Mouse (Mus musculus) E14TG2a.4 (cell line): ENCODE results near the gene Rap1a.

Source experiments
- H3K27me3 ChIP-seq: 2 replicates; pipeline ENCODE4 v1.6.1; 2014; ENCODE audit warnings: low read length, control low read depth; ENCODE audit not compliant: insufficient read depth
- H3K36me3 ChIP-seq: 2 replicates; pipeline ENCODE4 v1.6.1; 2014; ENCODE audit warnings: low read length, control low read depth; ENCODE audit not compliant: insufficient read depth
- H3K4me1 ChIP-seq: replicated peaks from 2 replicates; pipeline ENCODE4 v1.6.1; 2014; ENCODE audit warnings: low read depth, low read length, control low read depth
- H3K4me3 ChIP-seq: replicated peaks from 2 replicates; pipeline ENCODE4 v1.5.1; 2014; ENCODE audit warnings: mild to moderate bottlenecking, low read length
- H3K9me3 ChIP-seq: 2 replicates; pipeline ENCODE4 v1.6.1; 2014; ENCODE audit warnings: low read length, control low read depth
- CTCF ChIP-seq: conservative IDR thresholded peaks from 2 replicates; pipeline ENCODE4 v1.5.1; 2014; ENCODE audit warnings: low read length
- NANOG ChIP-seq: IDR thresholded peaks from 2 replicates; pipeline ENCODE4 v1.6.1; 2014; ENCODE audit warnings: borderline replicate concordance, low read length, mixed read lengths
- POU5F1 ChIP-seq: IDR thresholded peaks from 2 replicates; pipeline ENCODE4 v1.6.1; 2014; ENCODE audit warnings: low read length, borderline replicate concordance

Rap1a gene

DNA sequence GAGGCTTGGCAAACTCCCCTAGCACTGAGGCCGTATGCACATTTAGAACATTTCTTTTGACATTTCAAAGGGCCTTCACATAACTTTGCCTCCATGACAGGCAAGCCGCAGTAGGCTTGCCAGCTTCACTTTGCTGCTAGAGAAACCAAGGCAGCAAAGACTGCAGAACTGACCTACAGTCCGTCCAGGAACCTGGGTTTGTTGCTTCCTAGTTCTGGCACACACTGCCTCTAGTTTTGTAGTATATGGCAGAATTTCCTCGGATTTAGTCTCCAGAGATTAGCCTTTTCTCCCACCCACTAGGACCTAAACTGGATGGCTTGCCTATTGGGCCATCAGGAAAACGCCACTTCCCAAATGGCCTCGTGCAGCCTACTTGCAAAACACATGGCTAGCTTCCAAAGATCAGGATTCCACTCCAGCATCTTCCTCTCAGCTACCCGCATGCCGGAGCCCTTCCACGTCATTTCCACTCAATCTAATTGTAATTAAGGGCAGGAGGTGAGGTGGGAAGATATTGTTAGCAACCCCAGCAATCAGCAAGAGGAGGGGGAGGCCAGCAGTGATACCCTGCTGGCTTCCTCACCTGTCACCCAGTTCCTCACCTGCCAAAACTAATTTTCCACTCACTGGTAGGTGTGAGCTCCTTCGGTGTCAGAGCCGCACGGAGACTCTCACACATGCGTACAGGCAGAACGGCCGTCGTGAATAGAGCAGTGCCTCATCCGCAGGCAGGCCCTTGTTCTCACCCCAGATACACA is 104.6 kb downstream of the Rap1a start:
- H3K27me3 ChIP-seq, result peaks cover 77% of the 10 kb centered on the region
- H3K4me3 ChIP-seq, result no peak overlapping the region
- H3K4me1 ChIP-seq, result peaks cover 14% of the 10 kb centered on the region
- TF ChIP-seq POU5F1 (no peak), NANOG (no peak), CTCF (no peak)
- H3K9me3 ChIP-seq, result no peaks in the 10 kb centered on the region
- H3K36me3 ChIP-seq, result no peaks in the 10 kb centered on the region

DNA sequence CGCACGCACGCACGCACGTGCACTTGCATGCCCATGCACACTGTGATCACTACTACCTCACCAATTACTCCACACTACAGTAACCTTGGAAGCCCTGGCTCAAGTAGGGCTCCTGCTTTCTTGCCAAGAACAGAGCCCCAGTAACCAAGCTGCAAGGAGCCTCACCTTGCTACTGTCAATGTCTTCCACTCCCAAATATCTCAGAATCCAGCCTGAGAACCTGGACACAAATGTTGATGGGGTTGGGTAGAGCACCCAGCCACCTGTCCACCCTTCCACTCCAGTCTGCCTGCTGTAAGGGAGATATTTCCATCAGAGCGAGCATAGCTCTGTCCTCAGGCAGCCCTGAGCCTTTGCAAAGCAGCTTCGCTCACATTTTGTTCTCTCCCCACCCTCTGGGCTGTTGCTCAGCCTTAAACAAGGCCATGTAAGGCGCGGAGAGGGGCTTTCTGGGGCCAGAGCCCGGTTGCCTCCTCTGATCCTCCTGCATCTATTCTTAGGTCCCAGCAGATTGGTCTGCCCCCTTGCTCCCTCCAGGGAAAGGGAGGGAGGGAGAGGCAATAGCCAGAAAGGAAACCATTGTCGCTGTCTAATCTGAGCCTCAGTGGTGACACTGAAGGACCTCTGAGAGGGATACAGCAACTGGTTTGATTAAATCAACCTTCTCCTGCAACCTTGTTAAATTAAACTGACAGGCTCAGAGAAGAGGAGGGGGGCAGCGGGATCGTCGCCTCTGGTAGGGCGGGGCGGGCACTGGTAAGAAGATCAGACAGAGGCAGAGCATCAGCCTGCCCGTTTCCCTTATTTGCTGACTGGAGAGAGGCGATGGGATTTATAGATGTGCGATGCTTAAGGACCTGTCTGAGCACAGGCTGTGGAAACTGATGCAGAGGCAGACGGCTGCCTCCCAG is 105.4 kb downstream of the Rap1a start:
- Histone ChIP-seq H3K36me3 (no peaks in the 10 kb centered on the region), H3K9me3 (no peaks in the 10 kb centered on the region), H3K4me3 (no peak overlapping the region), H3K27me3 (peaks cover 71% of the 10 kb centered on the region), H3K4me1 (peaks cover 14% of the 10 kb centered on the region)
- TF ChIP-seq NANOG (no peak), CTCF (no peak), POU5F1 (no peak)

GRCm38 (mm10) chr3:105693327-105694080 is 107.6 kb downstream of the Rap1a start:
- no peaks in the 10 kb centered on the region for H3K9me3 ChIP-seq
- H3K27me3 ChIP-seq, result peaks cover 75% of the 10 kb centered on the region
- TF ChIP-seq NANOG (no peak), POU5F1 (no peak), CTCF (no peak)
- H3K4me3 ChIP-seq, result no peak overlapping the region
- H3K36me3 ChIP-seq, result no peaks in the 10 kb centered on the region
- H3K4me1 ChIP-seq, result peaks cover 14% of the 10 kb centered on the region

DNA sequence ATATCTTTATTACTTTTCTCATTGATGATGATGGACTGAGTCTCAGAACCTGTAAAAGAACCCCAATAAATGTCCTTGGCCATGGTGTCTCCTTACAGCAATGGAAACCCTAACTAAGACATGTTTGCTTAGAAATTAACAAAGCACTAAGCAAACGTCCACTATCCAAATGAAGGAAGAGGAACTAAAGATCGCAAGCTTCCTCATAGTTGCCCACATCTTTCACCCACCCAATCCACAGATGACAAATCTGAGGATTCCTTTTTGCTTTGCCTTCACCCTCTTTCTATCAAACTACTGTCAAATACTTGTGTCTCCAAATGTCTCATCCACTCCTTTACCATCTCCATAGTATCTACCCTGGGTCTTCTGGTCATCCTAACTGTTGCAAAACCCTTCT is 112.6 kb downstream of the Rap1a start:
- Histone ChIP-seq H3K9me3 (no peaks in the 10 kb centered on the region), H3K4me3 (no peak overlapping the region)
- TF ChIP-seq CTCF (no peak), NANOG (no peak)

GRCm38 (mm10) chr3:105687324-105688060 is 113.6 kb downstream of the Rap1a start, which contains the start of gene Ddx20:
Gene Ddx20, minus strand, starts transcription at chr3:105687574.
- peaks cover 20% of the 10 kb centered on the region for H3K4me1 ChIP-seq
- peaks cover 20% of the 10 kb centered on the region for H3K27me3 ChIP-seq
- H3K4me3 ChIP-seq, result peak within 1 kb of the TSS; percentile 98
- TF ChIP-seq POU5F1 (no peak), NANOG (no peak), CTCF (peak; percentile 26; the same call in 1 of the 2 replicates)
- no peaks in the 10 kb centered on the region for H3K9me3 ChIP-seq
- H3K36me3 ChIP-seq, result peaks cover 27% of the 10 kb centered on the region

More for the DNA sequence above, 112.6 kb downstream of the Rap1a start:
- Histone ChIP-seq H3K4me1 (peaks cover 20% of the 10 kb centered on the region), H3K36me3 (peaks cover 16% of the 10 kb centered on the region), H3K27me3 (peaks cover 29% of the 10 kb centered on the region)

GRCm38 (mm10) chr3:105686394-105687323 is 114.5 kb downstream of the Rap1a start:
- Histone ChIP-seq H3K9me3 (no peaks in the 10 kb centered on the region), H3K36me3 (peaks cover 34% of the 10 kb centered on the region), H3K4me3 (peak overlapping the region; percentile 98), H3K4me1 (peaks cover 20% of the 10 kb centered on the region), H3K27me3 (peaks cover 14% of the 10 kb centered on the region)
- no peak for TF ChIP-seq CTCF
- TF ChIP-seq NANOG, result no peak
- no peak for TF ChIP-seq POU5F1

- Histone ChIP-seq H3K4me1 (peaks cover 16% of the 10 kb centered on the region), H3K4me3 (no peak overlapping the region), H3K27me3 (no peaks in the 10 kb centered on the region), H3K9me3 (no peaks in the 10 kb centered on the region), H3K36me3 (peaks cover 83% of the 10 kb centered on the region)
- TF ChIP-seq NANOG (no peak), CTCF (no peak), POU5F1 (no peak)
Measured at GRCm38 (mm10) chr3:105680346-105680745, 120.8 kb downstream of the Rap1a start.
